Mouse (Mus musculus): Measurements from ENCODE around the gene Htr5a.

- TF ChIP-seq CTCF (IDR thresholded peaks at IDR 0.05; ENCODE audit: borderline replicate concordance, extremely low read depth, insufficient read depth, insufficient read length) (no peak), POLR2A (IDR thresholded peaks at IDR 0.05; ENCODE audit: borderline replicate concordance, extremely low read depth, insufficient read depth, insufficient read length, poor library complexity, severe bottlenecking) (no peak)
Measured at GRCm38 (mm10) chr5:27842671-27843320, 847 bp downstream of the Htr5a start.

All from brain, embryonic 14.5 days (tissue).